Mouse (Mus musculus): ENCODE results near the gene 4930579G24Rik. TPM values are rescaled to one million over a fixed set of nuclear protein-coding genes. Genes with fewer than 3 reads are reported as not detected.
A peak's percentile ranks its signal among the peaks of the same experiment; 100 is the strongest.

The 4930579G24Rik gene
- polyA plus RNA-seq, 1 experiment from 2014 or later = 29.4 TPM

DNA sequence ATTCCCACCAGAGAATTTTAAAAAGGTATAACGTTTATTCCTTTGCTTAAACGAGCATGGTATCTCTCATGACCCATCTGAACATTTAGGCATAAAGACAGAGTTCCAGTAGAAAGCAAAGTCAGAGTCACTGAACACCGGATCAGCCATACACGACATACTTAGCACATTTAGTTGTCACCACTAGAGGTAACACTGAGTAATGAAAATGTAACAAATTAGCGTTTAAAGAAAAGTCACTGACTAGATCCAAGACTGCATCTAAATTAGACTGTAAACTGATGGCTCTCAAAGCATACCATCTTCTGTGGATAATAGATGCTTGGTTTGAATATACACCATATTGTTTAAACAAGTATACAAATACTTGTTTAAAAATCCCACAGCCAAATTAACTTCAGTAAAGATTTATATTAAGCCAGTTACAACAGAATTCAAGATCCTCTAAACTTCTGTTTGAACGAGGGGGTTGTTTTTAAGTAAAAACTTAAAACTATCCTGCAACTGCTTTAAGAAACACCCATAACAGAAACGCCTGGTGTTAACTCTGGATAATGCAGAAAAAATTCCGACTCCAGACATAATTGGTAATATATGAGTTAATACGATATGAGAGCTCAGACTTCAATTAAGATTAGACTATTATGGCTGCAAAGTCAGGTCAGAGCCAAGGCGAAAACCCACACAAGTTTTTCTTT is 1.2 kb upstream of the 4930579G24Rik start:
- peak overlapping the region; percentile 73 for H3K27ac ChIP-seq (ENCODE audit: low read length)
- H3K4me2 ChIP-seq (replicated peaks; ENCODE audit: low read depth, low read length) = peak overlapping the region; percentile 90
- no peak for ATAC-seq (ENCODE audit: low FRiP score, low TSS enrichment)
- peaks cover 8% of the 10 kb centered on the region; the same call in 1 of the 2 replicates for H3K9me3 ChIP-seq (ENCODE audit: low read length)
- peaks cover 16% of the 10 kb centered on the region for H3K36me3 ChIP-seq (ENCODE audit: insufficient read depth, low read length)
- peak overlapping the region; percentile 83 for H3K4me3 ChIP-seq (ENCODE audit: low read length)
- peak overlapping the region; percentile 70 for H3K9ac ChIP-seq (replicated peaks; ENCODE audit: low read length)
- H3K27me3 ChIP-seq (ENCODE audit: insufficient read depth, low read length) = no peaks in the 10 kb centered on the region
- peaks cover 12% of the 10 kb centered on the region for H3K4me1 ChIP-seq (ENCODE audit: insufficient read depth, low read length)
- WGBS = 26% methylated on average over 10 of the region's 10 CpGs

- Histone ChIP-seq H3K4me1 (ENCODE audit: insufficient read depth, low read length) (peaks cover 12% of the 10 kb centered on the region), H3K27ac (ENCODE audit: low read length) (peak overlapping the region; percentile 73), H3K9me3 (ENCODE audit: low read length) (peaks cover 10% of the 10 kb centered on the region; the same call in 1 of the 2 replicates), H3K36me3 (ENCODE audit: insufficient read depth, low read length) (peaks cover 19% of the 10 kb centered on the region), H3K4me3 (ENCODE audit: low read length) (peak overlapping the region; percentile 83), H3K4me2 (replicated peaks; ENCODE audit: low read depth, low read length) (peak overlapping the region; percentile 90), H3K9ac (replicated peaks; ENCODE audit: low read length) (peak overlapping the region; percentile 70), H3K27me3 (ENCODE audit: insufficient read depth, low read length) (no peaks in the 10 kb centered on the region)
- no peak for ATAC-seq (ENCODE audit: low FRiP score, low TSS enrichment)
- 0% methylated on average over 9 of the region's 9 CpGs for WGBS
These were observed 708 bp upstream of the 4930579G24Rik start for GRCm38 (mm10) chr3:79628182-79628560.

DNA sequence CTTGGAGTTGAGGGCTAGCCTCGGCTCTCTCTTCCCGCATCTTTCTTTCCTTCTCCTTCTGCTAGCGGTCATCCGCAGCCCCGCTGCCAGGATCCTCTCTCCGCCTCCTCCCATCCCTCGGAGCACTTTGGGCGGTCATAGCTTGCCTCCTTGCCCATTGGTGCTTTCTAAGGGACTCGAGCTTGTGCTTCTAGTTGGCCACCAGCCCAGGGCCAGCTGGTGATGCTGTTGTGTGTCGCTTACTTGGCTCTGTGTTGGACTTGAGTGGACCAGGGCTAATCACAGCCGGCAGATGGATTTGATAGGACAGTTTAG is 494 bp downstream of the 4930579G24Rik start, which contains the start of gene Etfdh:
Gene Etfdh, minus strand, starts transcription at position 85 of the 315 bp plus-strand sequence.
- peaks cover 12% of the 10 kb centered on the region for H3K4me1 ChIP-seq (ENCODE audit: insufficient read depth, low read length)
- H3K9ac ChIP-seq (replicated peaks; ENCODE audit: low read length) = peak within 1 kb of the TSS; percentile 86
- under 1% methylated on average over 11 of the region's 11 CpGs for WGBS
- H3K27me3 ChIP-seq (ENCODE audit: insufficient read depth, low read length) = no peaks in the 10 kb centered on the region
- peak; percentile 62 for ATAC-seq (ENCODE audit: low FRiP score, low TSS enrichment)
- peaks cover 27% of the 10 kb centered on the region for H3K36me3 ChIP-seq (ENCODE audit: insufficient read depth, low read length)
- peak within 1 kb of the TSS; percentile 83 for H3K4me3 ChIP-seq (ENCODE audit: low read length)
- peak within 1 kb of the TSS; percentile 90 for H3K4me2 ChIP-seq (replicated peaks; ENCODE audit: low read depth, low read length)
- H3K9me3 ChIP-seq (ENCODE audit: low read length) = peaks cover 12% of the 10 kb centered on the region; the same call in 1 of the 2 replicates
- peak within 1 kb of the TSS; percentile 81 for H3K27ac ChIP-seq (ENCODE audit: low read length)

DNA sequence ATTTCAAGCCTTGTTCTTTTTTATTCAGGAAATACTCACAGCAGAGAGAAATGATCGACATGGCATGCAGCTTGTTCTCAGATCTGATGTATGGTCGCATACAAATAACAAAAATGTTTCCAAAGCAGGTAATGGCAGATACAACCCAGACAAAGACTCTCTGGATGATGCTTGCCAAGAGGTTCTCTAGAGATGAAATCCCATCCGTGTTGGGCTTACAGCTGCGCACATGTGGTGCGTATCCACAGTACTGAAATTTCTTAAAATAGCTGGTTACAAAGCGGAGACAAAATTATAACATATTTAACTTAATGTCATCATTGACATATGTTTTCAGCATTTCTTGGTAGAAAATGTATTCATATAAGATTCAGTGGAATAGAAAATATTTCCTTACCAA is 23.2 kb downstream of the 4930579G24Rik start:
- no peak for ATAC-seq (ENCODE audit: low FRiP score, low TSS enrichment)

DNA sequence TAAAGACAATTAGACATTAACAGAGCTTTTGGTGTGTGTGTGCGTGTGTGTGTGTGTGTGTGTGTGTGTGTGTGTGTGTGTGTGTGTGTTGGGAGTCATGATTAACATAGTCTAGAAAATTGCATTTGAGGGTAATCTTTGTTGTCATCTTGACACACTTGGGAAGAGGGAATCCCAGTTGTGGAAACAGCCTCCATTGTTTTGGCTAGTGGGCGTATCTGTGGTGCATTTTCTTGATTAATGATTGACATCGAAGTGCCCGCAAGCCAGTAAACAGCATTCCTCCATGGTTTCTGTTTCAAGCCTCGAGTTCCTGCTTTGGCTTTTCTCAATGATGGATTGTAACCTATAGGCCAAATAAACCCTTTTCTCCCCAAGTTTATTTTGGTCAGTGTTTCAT is 27.8 kb downstream of the 4930579G24Rik start:
- WGBS = 38% methylated on average over 5 of the region's 5 CpGs
- Histone ChIP-seq H3K4me2 (replicated peaks; ENCODE audit: low read depth, low read length) (no peak overlapping the region), H3K36me3 (ENCODE audit: insufficient read depth, low read length) (no peaks in the 10 kb centered on the region), H3K4me3 (ENCODE audit: low read length) (no peak overlapping the region), H3K9me3 (ENCODE audit: low read length) (no peaks in the 10 kb centered on the region), H3K4me1 (ENCODE audit: insufficient read depth, low read length) (no peaks in the 10 kb centered on the region), H3K27me3 (ENCODE audit: insufficient read depth, low read length) (no peaks in the 10 kb centered on the region), H3K9ac (replicated peaks; ENCODE audit: low read length) (no peak overlapping the region), H3K27ac (ENCODE audit: low read length) (no peak overlapping the region)
- ATAC-seq (ENCODE audit: low FRiP score, low TSS enrichment) = no peak

More for the DNA sequence above, 23.2 kb downstream of the 4930579G24Rik start:
- Histone ChIP-seq H3K4me2 (replicated peaks; ENCODE audit: low read depth, low read length) (no peak overlapping the region), H3K27ac (ENCODE audit: low read length) (no peak overlapping the region), H3K4me1 (ENCODE audit: insufficient read depth, low read length) (no peaks in the 10 kb centered on the region), H3K27me3 (ENCODE audit: insufficient read depth, low read length) (no peaks in the 10 kb centered on the region), H3K9me3 (ENCODE audit: low read length) (no peaks in the 10 kb centered on the region), H3K36me3 (ENCODE audit: insufficient read depth, low read length) (no peaks in the 10 kb centered on the region), H3K4me3 (ENCODE audit: low read length) (no peak overlapping the region), H3K9ac (replicated peaks; ENCODE audit: low read length) (no peak overlapping the region)
- WGBS = 89% methylated on average over 6 of the region's 6 CpGs

- Histone ChIP-seq H3K9me3 (ENCODE audit: low read length) (no peaks in the 10 kb centered on the region), H3K4me2 (replicated peaks; ENCODE audit: low read depth, low read length) (no peak overlapping the region), H3K36me3 (ENCODE audit: insufficient read depth, low read length) (no peaks in the 10 kb centered on the region), H3K4me3 (ENCODE audit: low read length) (no peak overlapping the region), H3K27ac (ENCODE audit: low read length) (no peak overlapping the region), H3K4me1 (ENCODE audit: insufficient read depth, low read length) (no peaks in the 10 kb centered on the region), H3K27me3 (ENCODE audit: insufficient read depth, low read length) (no peaks in the 10 kb centered on the region), H3K9ac (replicated peaks; ENCODE audit: low read length) (no peak overlapping the region)
- WGBS = 40% methylated on average over 9 of the region's 9 CpGs
- ATAC-seq (ENCODE audit: low FRiP score, low TSS enrichment) = no peak
These were observed 36.0 kb downstream of the 4930579G24Rik start for GRCm38 (mm10) chr3:79664787-79665408.

DNA sequence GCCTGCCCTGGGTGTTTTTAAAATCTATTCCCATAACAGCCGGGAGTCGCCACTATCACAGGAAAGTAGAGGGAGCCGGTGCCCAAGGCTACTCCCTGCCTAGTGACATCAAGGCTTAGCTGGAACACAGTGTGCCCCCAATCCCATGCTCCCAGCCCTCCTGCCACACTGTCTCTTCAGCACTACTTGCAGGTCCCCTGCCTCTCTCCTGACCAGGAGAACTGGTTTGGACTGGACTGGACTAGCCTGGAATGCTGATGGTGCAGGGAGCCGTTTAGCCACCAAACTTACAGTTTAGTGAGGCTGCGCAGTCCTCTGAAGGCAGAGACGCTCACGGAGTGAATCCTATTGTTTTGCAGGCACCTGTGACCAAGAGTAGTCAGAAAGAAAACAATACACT is 41.7 kb downstream of the 4930579G24Rik start:
- 73% methylated on average over 7 of the region's 7 CpGs for WGBS
- Histone ChIP-seq H3K27ac (ENCODE audit: low read length) (no peak overlapping the region), H3K9ac (replicated peaks; ENCODE audit: low read length) (no peak overlapping the region), H3K4me2 (replicated peaks; ENCODE audit: low read depth, low read length) (no peak overlapping the region), H3K36me3 (ENCODE audit: insufficient read depth, low read length) (no peaks in the 10 kb centered on the region), H3K27me3 (ENCODE audit: insufficient read depth, low read length) (no peaks in the 10 kb centered on the region), H3K9me3 (ENCODE audit: low read length) (no peaks in the 10 kb centered on the region), H3K4me3 (ENCODE audit: low read length) (no peak overlapping the region), H3K4me1 (ENCODE audit: insufficient read depth, low read length) (no peaks in the 10 kb centered on the region)
- ATAC-seq (ENCODE audit: low FRiP score, low TSS enrichment) = peak; percentile 47; the same call in 1 of the 2 replicates

DNA sequence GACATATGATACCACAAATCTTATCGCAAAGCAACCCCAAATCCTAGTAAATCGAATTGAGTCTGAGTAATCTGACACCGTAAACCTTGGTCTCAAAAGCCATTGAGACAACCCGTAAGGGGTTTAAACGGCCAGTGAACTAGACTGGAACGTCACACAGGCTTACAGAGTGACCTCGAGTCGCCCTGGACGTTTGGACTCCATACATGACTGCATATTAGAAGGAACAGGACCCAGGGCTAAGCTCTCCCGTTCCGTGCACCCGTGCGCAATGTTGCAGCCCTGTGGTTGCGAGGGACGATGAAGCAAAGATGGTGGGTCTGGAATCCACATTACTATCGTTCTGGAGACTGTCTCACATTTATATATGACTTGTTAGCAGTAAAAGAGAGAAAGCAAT is 43.3 kb downstream of the 4930579G24Rik start:
- Histone ChIP-seq H3K9me3 (ENCODE audit: low read length) (no peaks in the 10 kb centered on the region), H3K4me3 (ENCODE audit: low read length) (no peak overlapping the region), H3K4me1 (ENCODE audit: insufficient read depth, low read length) (no peaks in the 10 kb centered on the region), H3K36me3 (ENCODE audit: insufficient read depth, low read length) (no peaks in the 10 kb centered on the region), H3K27me3 (ENCODE audit: insufficient read depth, low read length) (no peaks in the 10 kb centered on the region), H3K27ac (ENCODE audit: low read length) (no peak overlapping the region), H3K9ac (replicated peaks; ENCODE audit: low read length) (no peak overlapping the region), H3K4me2 (replicated peaks; ENCODE audit: low read depth, low read length) (no peak overlapping the region)
- WGBS = 48% methylated on average over 16 of the region's 16 CpGs
- 0 out of 2 replicates have a peak, but pooled peaks have one; percentile 64 for ATAC-seq (ENCODE audit: low FRiP score, low TSS enrichment)

- no peak for ATAC-seq (ENCODE audit: low FRiP score, low TSS enrichment)
- H3K9me3 ChIP-seq (ENCODE audit: low read length) = no peaks in the 10 kb centered on the region
- H3K4me2 ChIP-seq (replicated peaks; ENCODE audit: low read depth, low read length) = no peak overlapping the region
- no peak overlapping the region for H3K9ac ChIP-seq (replicated peaks; ENCODE audit: low read length)
- H3K27ac ChIP-seq (ENCODE audit: low read length) = no peak overlapping the region
- H3K4me1 ChIP-seq (ENCODE audit: insufficient read depth, low read length) = no peaks in the 10 kb centered on the region
- no peaks in the 10 kb centered on the region for H3K36me3 ChIP-seq (ENCODE audit: insufficient read depth, low read length)
- no peak overlapping the region for H3K4me3 ChIP-seq (ENCODE audit: low read length)
- no peaks in the 10 kb centered on the region for H3K27me3 ChIP-seq (ENCODE audit: insufficient read depth, low read length)
- WGBS = 13% methylated on average over 4 of the region's 4 CpGs
These were observed 44.2 kb downstream of the 4930579G24Rik start for GRCm38 (mm10) chr3:79673082-79673481.

DNA sequence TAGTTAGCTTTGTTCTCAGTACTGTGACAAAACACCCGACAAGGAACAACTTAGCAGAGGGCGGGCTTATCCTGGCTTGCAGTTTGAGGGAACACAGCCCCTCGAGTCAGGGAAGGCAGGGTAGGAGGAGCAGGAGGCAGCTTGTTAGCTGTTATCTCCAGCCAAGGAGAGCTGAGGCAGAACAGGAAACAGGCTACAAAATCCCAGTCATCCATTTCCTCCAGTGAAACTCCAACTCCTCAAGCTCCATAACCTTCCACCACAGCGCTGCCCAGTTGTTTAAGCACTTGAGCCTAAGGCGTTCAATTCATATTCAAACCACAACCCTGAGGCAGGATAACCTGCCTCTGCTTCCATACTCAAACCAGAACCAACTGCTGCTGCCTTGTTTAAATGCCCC is 45.8 kb downstream of the 4930579G24Rik start:
- no peak overlapping the region for H3K9ac ChIP-seq (replicated peaks; ENCODE audit: low read length)
- no peaks in the 10 kb centered on the region for H3K27me3 ChIP-seq (ENCODE audit: insufficient read depth, low read length)
- no peak overlapping the region for H3K4me3 ChIP-seq (ENCODE audit: low read length)
- no peaks in the 10 kb centered on the region for H3K36me3 ChIP-seq (ENCODE audit: insufficient read depth, low read length)
- no peak overlapping the region for H3K27ac ChIP-seq (ENCODE audit: low read length)
- no peaks in the 10 kb centered on the region for H3K9me3 ChIP-seq (ENCODE audit: low read length)
- H3K4me1 ChIP-seq (ENCODE audit: insufficient read depth, low read length) = no peaks in the 10 kb centered on the region
- 86% methylated on average over 5 of the region's 5 CpGs for WGBS
- no peak for ATAC-seq (ENCODE audit: low FRiP score, low TSS enrichment)
- H3K4me2 ChIP-seq (replicated peaks; ENCODE audit: low read depth, low read length) = no peak overlapping the region

Measured in kidney, embryonic 16.5 days (tissue).